Mouse (Mus musculus) heart, embryonic 11.5 days (tissue): ENCODE measurements around the gene Plekhg5. TPM values are rescaled to one million over a fixed set of nuclear protein-coding genes. Genes with fewer than 3 reads are reported as not detected.
"Not testable (repeated sequence)": the region's sequence is repeated elsewhere in the genome, so short reads cannot be mapped to it uniquely, and the experiment has no call there.

ENCODE experiments used
- ATAC-seq: fragments of 200-750 bp; cut with Nextera tagmentation; replicated peaks from 2 replicates; pipeline ENCODE4 v1.8.0; 2017; ENCODE audit warnings: moderate library complexity; ENCODE audit not compliant: insufficient number of reproducible peaks, low FRiP score, low TSS enrichment
- H3K27ac ChIP-seq: fragments of 300-500 bp; sonication (generic); 2 replicates; pipeline ENCODE4 v1.5.1; 2014; ENCODE audit warnings: mild to moderate bottlenecking, low read depth, low read length
- H3K27me3 ChIP-seq: fragments of 300-500 bp; sonication (generic); 2 replicates; pipeline ENCODE4 v1.6.1; 2014; ENCODE audit warnings: mild to moderate bottlenecking, low read length, mixed read lengths; ENCODE audit not compliant: control insufficient read depth, insufficient read depth
- H3K36me3 ChIP-seq: fragments of 300-500 bp; sonication (generic); 2 replicates; pipeline ENCODE4 v1.6.1; 2014; ENCODE audit warnings: mild to moderate bottlenecking, low read length, moderate library complexity, mixed read lengths; ENCODE audit not compliant: control insufficient read depth, insufficient read depth
- H3K4me1 ChIP-seq: fragments of 300-500 bp; sonication (generic); 2 replicates; pipeline ENCODE4 v1.6.1; 2014; ENCODE audit warnings: low read length; ENCODE audit not compliant: control insufficient read depth, insufficient read depth
- H3K4me2 ChIP-seq: fragments of 300-500 bp; sonication (generic); 2 replicates; pipeline ENCODE4 v1.6.1; 2014; ENCODE audit warnings: mild to moderate bottlenecking, moderate library complexity
- H3K4me3 ChIP-seq: fragments of 300-500 bp; sonication (generic); 2 replicates; pipeline ENCODE4 v1.5.1; 2014; ENCODE audit warnings: low read depth, low read length
- H3K9ac ChIP-seq: fragments of 300-500 bp; sonication (generic); 2 replicates; pipeline ENCODE4 v1.6.1; 2014; ENCODE audit warnings: mild to moderate bottlenecking, low read depth, low read length, moderate library complexity
- H3K9me3 ChIP-seq: fragments of 300-500 bp; sonication (generic); replicated peaks from 2 replicates; pipeline ENCODE4 v1.6.1; 2016; ENCODE audit warnings: low read length; ENCODE audit not compliant: control insufficient read depth
- WGBS: fragments of 180-500 bp; shearing (Covaris S2); extraction: QIAGEN DNeasy Blood & Tissue Kit; methylation state at CpG from one replicate; pipeline ENCODE4 v1.1.7; 2014; ENCODE audit not compliant: insufficient replicate concordance; 5-methylcytosine and 5-hydroxymethylcytosine counted together
- polyA plus RNA-seq: library from polyadenylated mRNA; unstranded; fragments of >200 nt; fragmentation: Nextera tagmentation; extraction: Ambion mirVana; gene quantifications from 2 replicates; pipeline ENCODE4 v1.2.1, GENCODE M21; 2014

Gene Plekhg5
- polyA plus RNA-seq, 1 experiment from 2014 or later, result 7.0 TPM

DNA sequence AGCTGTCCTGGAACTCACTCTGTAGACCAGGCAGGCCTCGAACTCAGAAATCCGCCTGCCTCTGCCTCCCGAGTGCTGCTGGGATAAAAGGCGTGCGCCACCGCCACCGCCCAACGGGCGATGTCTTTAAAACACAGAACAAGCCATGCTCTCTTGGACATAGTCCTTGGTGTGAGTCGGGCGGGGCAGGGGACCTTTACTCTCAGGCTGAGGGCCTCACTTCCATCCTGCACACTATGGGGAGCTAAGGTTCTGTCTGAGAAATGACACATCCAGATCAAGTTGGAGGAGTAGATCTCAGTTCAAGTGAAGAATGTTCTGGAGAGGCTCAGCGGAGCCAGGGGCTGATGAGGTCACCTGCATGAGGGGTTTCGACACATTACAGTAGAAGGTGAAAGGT, 39.4 kb upstream of the Plekhg5 start:
- Histone ChIP-seq H3K27ac (no peak overlapping the region), H3K9me3 (no peaks in the 10 kb centered on the region), H3K27me3 (peaks cover 12% of the 10 kb centered on the region), H3K4me2 (no peak overlapping the region), H3K36me3 (no peaks in the 10 kb centered on the region), H3K9ac (no peak overlapping the region), H3K4me3 (no peak overlapping the region), H3K4me1 (peaks cover 9% of the 10 kb centered on the region)
- 82% methylated on average over 13 of the region's 13 CpGs for WGBS
- ATAC-seq, result no peak

DNA sequence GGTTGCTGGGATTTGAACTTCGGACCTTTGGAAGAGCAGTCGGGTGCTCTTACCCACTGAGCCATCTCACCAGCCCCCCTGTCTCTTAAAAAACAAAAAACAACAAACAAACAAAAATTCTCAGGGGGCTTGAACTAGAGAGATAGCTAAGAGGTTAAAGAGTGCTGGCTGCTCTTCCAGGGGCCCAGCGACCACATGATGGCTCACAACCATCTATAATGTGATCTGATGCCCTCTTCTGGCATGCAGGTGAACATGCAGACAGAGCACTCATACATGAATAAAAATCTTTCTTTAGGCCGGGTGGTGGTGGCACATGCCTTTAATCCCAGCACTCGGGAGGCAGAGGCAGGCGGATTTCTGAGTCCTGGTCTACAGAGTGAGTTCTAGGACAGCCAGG, 35.8 kb upstream of the Plekhg5 start:
- not testable (repeated sequence) for H3K27ac ChIP-seq, H3K4me3 ChIP-seq, H3K9me3 ChIP-seq, H3K9ac ChIP-seq, H3K4me2 ChIP-seq, ATAC-seq, H3K36me3 ChIP-seq
- WGBS, result 90% methylated on average over 6 of the region's 6 CpGs
- Histone ChIP-seq H3K4me1 (peaks cover 10% of the 10 kb centered on the region), H3K27me3 (peaks cover 12% of the 10 kb centered on the region)

DNA sequence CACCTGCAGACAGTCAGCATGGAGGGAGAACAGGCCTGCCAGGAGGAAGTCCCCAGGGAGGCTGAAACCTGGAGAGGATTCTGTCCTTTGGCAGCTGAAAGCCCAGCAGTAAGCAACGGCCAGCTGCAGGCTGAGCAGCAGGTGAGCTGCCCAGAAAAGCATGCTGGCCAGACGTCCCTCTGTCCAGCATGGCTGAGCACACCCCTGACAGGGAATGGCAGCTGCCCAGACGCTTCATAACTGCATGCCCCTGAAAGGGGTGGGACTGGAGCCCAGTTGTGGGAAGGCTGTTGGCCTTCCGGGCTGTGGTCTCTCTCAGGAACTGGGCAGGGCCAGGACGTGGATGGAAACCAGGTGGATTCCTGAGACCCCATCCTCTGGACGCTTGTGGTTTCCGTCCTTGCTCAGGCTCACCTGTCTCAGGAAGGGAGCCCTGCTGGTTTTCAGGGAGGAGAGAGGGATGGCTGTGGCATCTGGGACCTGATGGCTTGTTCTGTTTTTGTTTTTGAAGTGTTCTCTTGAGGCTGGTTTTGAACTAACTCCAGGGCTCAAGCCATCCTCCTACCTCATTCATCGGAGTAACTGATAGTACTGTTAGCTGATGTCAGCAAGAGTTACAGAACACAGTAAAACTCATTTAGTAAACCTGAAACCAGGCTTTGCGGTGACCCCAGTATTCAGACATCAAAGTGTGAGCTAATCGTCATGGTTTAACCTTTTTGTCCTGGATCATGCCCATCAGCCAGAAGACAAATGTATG, 33.9 kb upstream of the Plekhg5 start, which contains the start of gene Tas1r1:
TSS of gene Tas1r1 (minus strand) at position 344 of the 760 bp plus-strand sequence.
- no peak for ATAC-seq
- 48% methylated on average over 10 of the region's 10 CpGs for WGBS
- H3K36me3 ChIP-seq, result peaks cover 19% of the 10 kb centered on the region
- H3K4me1 ChIP-seq, result peaks cover 7% of the 10 kb centered on the region
- H3K4me3 ChIP-seq, result peak within 1 kb of the TSS; percentile 100
- H3K9ac ChIP-seq, result peak within 1 kb of the TSS; percentile 87
- no peaks in the 10 kb centered on the region for H3K27me3 ChIP-seq
- H3K9me3 ChIP-seq, result no peaks in the 10 kb centered on the region
- no peak within 1 kb of the TSS for H3K27ac ChIP-seq
- peak within 1 kb of the TSS; percentile 95 for H3K4me2 ChIP-seq

DNA sequence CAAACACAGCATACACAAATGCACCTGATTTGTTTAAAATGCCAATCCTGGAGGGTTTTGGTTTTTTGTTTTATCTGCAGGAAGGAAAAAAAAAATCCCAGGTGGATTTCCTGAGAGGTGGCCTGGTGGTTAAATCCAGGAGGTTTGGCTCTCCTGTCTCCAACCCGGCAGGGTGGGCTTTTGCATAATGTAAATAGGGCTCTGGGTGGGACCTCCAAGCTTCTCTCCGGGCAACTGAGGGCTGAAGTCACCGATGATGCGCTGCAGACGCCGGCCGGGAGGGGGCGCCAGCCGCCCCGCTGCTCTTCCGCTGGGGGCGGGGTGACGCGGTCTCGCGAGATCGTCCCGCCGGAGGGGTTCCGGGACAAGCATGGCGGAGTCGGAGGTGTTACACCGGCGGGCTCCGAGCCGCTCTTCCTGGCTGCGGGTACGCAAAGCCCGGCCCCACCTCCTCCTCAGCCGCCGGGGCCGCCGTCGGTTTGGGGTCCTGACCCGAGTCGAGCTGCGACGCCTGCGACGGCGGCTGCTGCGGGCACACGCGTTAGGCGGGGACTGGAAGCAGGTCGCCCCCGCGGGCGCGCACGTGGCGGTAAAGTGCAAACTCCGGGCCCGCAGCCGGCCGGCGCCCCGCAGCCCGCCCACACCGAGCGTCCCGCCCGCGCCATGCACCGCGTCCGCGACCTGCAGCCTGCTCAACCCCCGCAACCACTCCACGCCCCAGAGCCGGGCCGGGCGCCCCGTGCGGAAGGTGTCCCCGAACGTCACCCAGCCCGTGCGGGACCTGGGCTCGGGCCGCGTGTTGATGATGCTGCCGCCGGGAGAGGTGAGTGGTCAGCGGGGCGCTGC, 33.1 kb upstream of the Plekhg5 start, which contains the start of gene Nol9:
TSS of gene Nol9 (plus strand) at position 337 of the 846 bp plus-strand sequence.
- Histone ChIP-seq H3K4me3 (peak within 1 kb of the TSS; percentile 100), H3K27me3 (no peaks in the 10 kb centered on the region), H3K4me1 (peaks cover 7% of the 10 kb centered on the region), H3K36me3 (peaks cover 23% of the 10 kb centered on the region), H3K4me2 (peak within 1 kb of the TSS; percentile 95), H3K9ac (peak within 1 kb of the TSS; percentile 87), H3K27ac (no peak within 1 kb of the TSS), H3K9me3 (no peaks in the 10 kb centered on the region)
- peak; percentile 74 for ATAC-seq
- WGBS, result under 1% methylated on average over 81 of the region's 86 CpGs

DNA sequence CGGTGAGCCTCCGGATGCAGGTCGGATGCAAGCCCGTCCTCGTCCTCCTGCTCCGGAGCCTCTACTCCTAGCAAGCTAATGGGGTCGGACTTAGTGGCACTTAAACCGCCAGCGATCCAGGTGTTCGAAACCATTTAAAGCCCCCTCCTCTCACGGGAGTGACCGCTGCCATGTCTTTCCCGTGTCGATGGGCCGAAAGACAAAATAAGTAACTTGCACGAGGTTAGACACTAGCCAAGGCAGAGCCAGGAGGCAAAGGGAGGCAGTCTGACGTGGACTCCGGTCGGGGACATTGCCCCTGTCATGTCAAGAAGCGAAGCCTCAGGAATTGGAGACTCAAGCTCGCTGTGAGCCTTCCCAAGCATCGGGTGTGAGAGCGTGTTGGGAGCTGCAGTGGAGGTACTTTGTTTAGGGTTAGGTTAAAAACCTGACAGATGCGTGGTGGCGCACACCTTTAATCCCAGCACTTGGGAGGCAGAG, 32.4 kb upstream of the Plekhg5 start:
- H3K36me3 ChIP-seq, result peaks cover 25% of the 10 kb centered on the region
- H3K4me1 ChIP-seq, result peaks cover 7% of the 10 kb centered on the region
- H3K4me3 ChIP-seq, result peak overlapping the region; percentile 100
- 2% methylated on average over 25 of the region's 25 CpGs for WGBS
- H3K4me2 ChIP-seq, result peak overlapping the region; percentile 95
- no peak overlapping the region for H3K27ac ChIP-seq
- peak overlapping the region; percentile 87 for H3K9ac ChIP-seq
- ATAC-seq, result no peak
- no peaks in the 10 kb centered on the region for H3K9me3 ChIP-seq
- H3K27me3 ChIP-seq, result no peaks in the 10 kb centered on the region

DNA sequence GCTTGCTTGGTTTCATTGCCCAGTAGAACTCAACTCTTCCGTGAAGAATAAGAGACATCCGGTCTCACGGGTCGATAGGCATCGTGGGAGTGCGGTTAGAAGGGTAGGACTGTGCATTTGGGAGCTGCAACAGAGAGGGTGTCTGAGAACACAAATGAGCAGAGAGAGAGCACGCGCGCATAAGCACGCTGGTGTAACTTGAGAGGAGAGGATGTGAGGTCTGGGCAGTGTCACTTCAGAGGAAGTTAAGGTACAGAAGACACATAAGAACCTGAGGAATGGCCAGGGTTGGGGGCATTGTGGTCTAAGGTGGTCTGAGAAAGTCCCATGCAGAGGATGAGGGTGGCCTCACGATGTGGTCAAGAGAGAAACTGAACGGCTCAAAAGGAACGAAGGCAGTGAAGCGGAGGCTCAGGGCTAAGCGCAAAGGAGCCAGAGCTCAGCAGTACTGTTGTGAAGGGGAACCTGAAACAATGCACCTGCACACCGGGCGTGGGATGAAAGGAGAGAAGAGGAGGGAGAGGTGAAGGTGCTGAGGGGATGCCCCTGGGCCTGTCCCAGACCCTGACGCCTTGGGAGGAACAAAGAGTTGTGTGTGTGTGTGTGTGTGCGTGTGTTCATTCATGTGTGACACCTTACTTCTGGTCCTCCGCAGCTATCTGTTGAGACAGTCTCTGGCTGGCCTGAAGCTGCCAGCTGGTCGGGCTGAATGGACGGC, 30.2 kb upstream of the Plekhg5 start:
- Histone ChIP-seq H3K9me3 (no peaks in the 10 kb centered on the region), H3K36me3 (peaks cover 39% of the 10 kb centered on the region), H3K4me1 (peaks cover 7% of the 10 kb centered on the region), H3K4me2 (no peak overlapping the region), H3K4me3 (no peak overlapping the region), H3K27me3 (no peaks in the 10 kb centered on the region), H3K9ac (no peak overlapping the region), H3K27ac (no peak overlapping the region)
- 95% methylated on average over 22 of the region's 22 CpGs for WGBS
- ATAC-seq, result no peak

DNA sequence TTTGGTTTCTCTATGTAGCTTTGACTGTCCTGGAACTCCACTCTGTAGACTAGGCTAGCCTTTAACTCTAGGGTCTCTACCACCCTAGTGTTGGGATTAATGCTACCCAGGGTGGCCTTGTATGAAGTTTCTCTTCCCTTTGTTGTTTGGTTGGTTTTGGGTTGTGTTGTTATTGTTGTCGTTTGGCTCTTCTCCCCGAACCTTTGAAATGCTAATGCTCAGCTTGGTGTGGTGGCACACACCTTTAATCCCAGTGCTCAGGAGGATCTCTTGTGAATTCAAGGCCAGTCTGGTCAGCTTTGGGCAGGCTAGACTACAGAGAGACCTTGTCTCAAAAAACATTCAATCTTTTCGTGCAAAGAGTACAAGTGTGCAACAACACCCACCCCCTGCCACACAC, 29.1 kb upstream of the Plekhg5 start:
- Histone ChIP-seq H3K9me3 (no peaks in the 10 kb centered on the region), H3K27ac (no peak overlapping the region), H3K4me1 (peaks cover 7% of the 10 kb centered on the region), H3K9ac (no peak overlapping the region), H3K4me2 (no peak overlapping the region), H3K36me3 (peaks cover 48% of the 10 kb centered on the region), H3K27me3 (no peaks in the 10 kb centered on the region), H3K4me3 (no peak overlapping the region)
- ATAC-seq, result no peak
- 88% methylated on average over 3 of the region's 3 CpGs for WGBS

DNA sequence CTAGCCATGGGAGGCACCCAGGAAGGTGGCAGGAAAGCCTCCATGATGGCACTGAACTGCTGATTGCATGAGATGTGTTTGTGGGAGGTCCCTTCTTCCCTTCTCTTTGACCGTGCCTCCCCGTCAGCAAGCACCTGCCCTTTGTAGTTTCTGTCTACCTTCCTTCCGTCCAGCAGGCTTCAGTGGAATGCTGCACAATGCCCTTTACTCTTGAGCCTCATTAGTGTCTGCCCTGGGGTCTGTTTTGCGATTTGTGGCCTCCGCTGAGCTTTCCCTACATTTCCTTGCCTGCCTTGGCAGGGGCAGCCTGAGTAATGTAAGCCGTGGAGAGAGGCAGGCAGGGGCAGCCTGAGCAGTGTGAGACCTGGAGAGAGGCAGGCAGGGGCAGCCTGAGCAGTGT, 27.7 kb upstream of the Plekhg5 start:
- Histone ChIP-seq H3K4me3 (no peak overlapping the region), H3K4me1 (peaks cover 7% of the 10 kb centered on the region), H3K4me2 (no peak overlapping the region), H3K9me3 (no peaks in the 10 kb centered on the region), H3K27ac (no peak overlapping the region), H3K27me3 (no peaks in the 10 kb centered on the region), H3K9ac (no peak overlapping the region), H3K36me3 (peaks cover 53% of the 10 kb centered on the region)
- ATAC-seq, result no peak
- 91% methylated on average over 6 of the region's 6 CpGs for WGBS
